Mouse (Mus musculus) neural tube, postnatal 0 days (tissue): ENCODE results near the gene Mbip. TPM values are rescaled to one million over a fixed set of nuclear protein-coding genes. Genes with fewer than 3 reads are reported as not detected.

Experiments used
- polyA plus RNA-seq: library from polyadenylated mRNA; unstranded; fragments of >200 nt; fragmentation: Nextera tagmentation; extraction: Ambion mirVana; gene quantifications from 2 replicates; pipeline ENCODE4 v1.2.1, GENCODE M21; 2015

Mbip gene
- polyA plus RNA-seq = 35.7 and 37.4 TPM in 2 replicates

GRCm38 (mm10) chr12:56345367-56346089, at the start of gene Mbip:
TSS of gene Mbip (minus strand) at chr12:56345894.

Other genes starting within 250 kb of the Mbip start
- gene Nkx2-1, start 191.0 kb upstream of the Mbip start, polyA plus RNA-seq = not detected in 2 replicates